Mouse (Mus musculus) embryonic facial prominence, embryonic 11.5 days (tissue): Measurements from ENCODE around the gene Casd1. TPM values are rescaled to one million over a fixed set of nuclear protein-coding genes. Genes with fewer than 3 reads are reported as not detected.

Experiments used
- ATAC-seq: fragments of 200-750 bp; cut with Nextera tagmentation; replicated peaks from 2 replicates; pipeline ENCODE4 v1.8.0; 2017; ENCODE audit warnings: low read depth; ENCODE audit not compliant: insufficient number of reproducible peaks, low FRiP score, low TSS enrichment
- DNase-seq: peaks from one replicate; pipeline ENCODE4 v3.0.0-alpha.2; 2015; ENCODE audit warnings: low spot score
- H3K27ac ChIP-seq: fragments of 300-500 bp; sonication (generic); replicated peaks from 2 replicates; pipeline ENCODE4 v1.5.1; 2014; ENCODE audit warnings: mild to moderate bottlenecking, low read depth, low read length, control low read depth
- H3K27me3 ChIP-seq: fragments of 300-500 bp; sonication (generic); 2 replicates; pipeline ENCODE4 v1.6.1; 2014; ENCODE audit warnings: mild to moderate bottlenecking, low read length, moderate library complexity, mixed read lengths; ENCODE audit not compliant: control insufficient read depth, insufficient read depth
- H3K36me3 ChIP-seq: fragments of 300-500 bp; sonication (generic); replicated peaks from 2 replicates; pipeline ENCODE4 v1.6.1; 2014; ENCODE audit warnings: low read depth, mild to moderate bottlenecking, low read length, moderate library complexity, mixed read lengths; ENCODE audit not compliant: control insufficient read depth, insufficient read depth
- H3K4me1 ChIP-seq: fragments of 300-500 bp; sonication (generic); 2 replicates; pipeline ENCODE4 v1.6.1; 2014; ENCODE audit warnings: low read length, mixed read lengths; ENCODE audit not compliant: control insufficient read depth, insufficient read depth
- H3K4me2 ChIP-seq: fragments of 300-500 bp; sonication (generic); 2 replicates; pipeline ENCODE4 v1.6.1; 2014; ENCODE audit warnings: low read depth, mild to moderate bottlenecking, control low read depth, low read length, moderate library complexity
- H3K4me3 ChIP-seq: fragments of 300-500 bp; sonication (generic); 2 replicates; pipeline ENCODE4 v1.5.1; 2014; ENCODE audit warnings: low read depth, low read length, control low read depth
- H3K9ac ChIP-seq: fragments of 300-500 bp; sonication (generic); replicated peaks from 2 replicates; pipeline ENCODE4 v1.6.1; 2014; ENCODE audit warnings: mild to moderate bottlenecking, control low read depth, low read length
- H3K9me3 ChIP-seq: fragments of 300-500 bp; sonication (generic); replicated peaks from 2 replicates; pipeline ENCODE4 v1.6.1; 2016; ENCODE audit warnings: mild to moderate bottlenecking, low read length, inconsistent platforms, mixed read lengths; ENCODE audit not compliant: control insufficient read depth
- WGBS: fragments of 180-500 bp; shearing (Covaris S2); extraction: QIAGEN DNeasy Blood & Tissue Kit; methylation state at CpG from one replicate; pipeline ENCODE4 v1.1.7; 2014; 5-methylcytosine and 5-hydroxymethylcytosine counted together
- polyA plus RNA-seq: library from polyadenylated mRNA; unstranded; fragments of >200 nt; fragmentation: Nextera tagmentation; extraction: Ambion mirVana; gene quantifications from 2 replicates; pipeline ENCODE4 v1.2.1, GENCODE M21; 2014

Casd1 gene
- polyA plus RNA-seq = 57.7 and 61.6 TPM in 2 replicates

DNA sequence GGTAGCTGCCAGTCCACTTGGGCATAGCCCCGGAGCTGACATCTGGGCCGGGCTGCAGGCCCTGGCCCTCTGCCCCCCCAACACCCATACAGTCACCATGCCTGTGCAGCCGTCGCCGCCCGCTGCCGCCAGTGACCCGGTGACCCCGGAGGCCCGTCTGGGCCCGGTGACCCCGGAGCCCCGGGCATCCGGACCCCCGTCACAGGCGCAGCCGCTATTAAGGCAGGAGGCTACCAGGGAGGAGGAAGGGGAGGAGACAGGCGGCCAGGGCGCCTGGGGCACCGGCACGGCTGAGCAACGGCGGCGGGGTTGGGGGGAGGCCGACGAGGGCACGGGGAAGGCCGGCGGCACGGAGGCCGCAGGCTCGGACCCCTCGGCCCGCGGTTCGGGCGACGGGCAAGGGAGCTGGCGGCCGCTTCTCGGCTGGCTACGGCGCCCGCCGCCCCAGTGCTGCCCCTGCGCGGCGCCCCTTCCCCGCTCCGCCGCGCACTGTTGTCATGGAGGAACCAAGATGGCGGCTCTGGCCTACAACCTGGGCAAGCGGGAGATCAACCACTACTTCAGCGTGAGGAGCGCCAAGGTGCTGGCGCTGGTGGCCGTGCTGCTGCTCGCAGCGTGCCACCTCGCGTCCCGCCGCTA lies at the start of gene Casd1:
Gene Casd1, plus strand, starts transcription at position 182 of the 639 bp plus-strand sequence.
- H3K36me3 ChIP-seq = no peaks in the 10 kb centered on the region
- peak within 1 kb of the TSS; percentile 96 for H3K4me2 ChIP-seq
- peak within 1 kb of the TSS; percentile 96 for H3K27ac ChIP-seq
- peak; percentile 79 for ATAC-seq
- WGBS = under 1% methylated on average over 55 of the region's 64 CpGs
- peak within 1 kb of the TSS; percentile 75 for H3K4me3 ChIP-seq
- peak; percentile 77 for DNase-seq
- no peaks in the 10 kb centered on the region for H3K9me3 ChIP-seq
- H3K4me1 ChIP-seq = no peaks in the 10 kb centered on the region
- H3K27me3 ChIP-seq = no peaks in the 10 kb centered on the region
- peak within 1 kb of the TSS; percentile 98 for H3K9ac ChIP-seq

DNA sequence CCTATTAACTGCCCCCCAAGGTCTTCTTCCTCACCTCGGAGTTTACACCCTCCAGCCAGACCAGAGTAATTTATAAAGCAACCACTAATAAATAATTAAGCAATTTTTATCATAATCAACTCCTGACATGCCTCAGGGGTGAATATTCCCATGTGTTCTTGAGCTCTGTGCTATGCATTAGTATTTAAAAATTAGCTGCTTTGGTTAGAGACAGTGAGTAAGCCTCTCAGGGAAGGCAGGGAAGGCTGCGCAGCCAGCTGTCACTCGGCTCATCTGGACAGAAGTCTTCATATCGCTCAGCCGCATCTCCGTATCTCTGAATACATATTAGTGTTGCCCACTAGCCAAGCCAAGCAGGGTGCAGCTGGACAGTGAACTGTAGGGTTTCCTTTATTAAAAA lies 45.3 kb upstream of the Casd1 start:
- Histone ChIP-seq H3K27me3 (no peaks in the 10 kb centered on the region), H3K4me3 (no peak overlapping the region), H3K4me2 (no peak overlapping the region), H3K27ac (no peak overlapping the region), H3K9ac (no peak overlapping the region), H3K4me1 (no peaks in the 10 kb centered on the region), H3K36me3 (no peaks in the 10 kb centered on the region), H3K9me3 (no peaks in the 10 kb centered on the region)
- no peak for DNase-seq
- 56% methylated on average over 6 of the region's 6 CpGs for WGBS
- ATAC-seq = no peak

DNA sequence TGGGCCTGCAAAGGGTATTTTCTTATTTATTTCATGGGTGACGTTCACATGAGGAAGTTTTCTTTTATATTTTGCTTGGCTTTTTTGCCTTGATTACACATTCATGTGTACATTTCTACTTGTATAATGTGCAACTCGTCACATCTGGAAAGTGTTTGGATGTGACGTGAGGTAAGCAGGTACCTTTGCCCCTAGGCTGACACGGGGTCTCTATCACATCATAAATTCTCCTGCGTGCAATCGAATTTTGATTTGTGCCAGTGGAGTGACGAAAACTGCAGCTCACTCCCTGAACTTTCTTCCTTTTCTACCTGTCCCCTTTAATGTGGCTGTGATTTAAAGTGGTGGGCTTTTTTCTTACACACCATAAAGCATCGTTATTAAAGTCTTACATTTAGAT lies 43.6 kb upstream of the Casd1 start:
- no peak overlapping the region; the same call in 1 of the 2 replicates for H3K27ac ChIP-seq
- WGBS = 39% methylated on average over 8 of the region's 8 CpGs
- H3K4me2 ChIP-seq = no peak overlapping the region

GRCm38 (mm10) chr6:4557678-4558077 lies 43.0 kb upstream of the Casd1 start:
- Histone ChIP-seq H3K4me2 (no peak overlapping the region), H3K4me1 (peaks cover 3% of the 10 kb centered on the region; the same call in 1 of the 2 replicates)
- 7% methylated on average over 7 of the region's 7 CpGs for WGBS

More for the DNA sequence above, 43.6 kb upstream of the Casd1 start:
- ATAC-seq = no peak
- Histone ChIP-seq H3K36me3 (no peaks in the 10 kb centered on the region; the same call in 1 of the 2 replicates), H3K9me3 (no peaks in the 10 kb centered on the region), H3K9ac (no peak overlapping the region), H3K27me3 (no peaks in the 10 kb centered on the region), H3K4me3 (no peak overlapping the region), H3K4me1 (peaks cover 3% of the 10 kb centered on the region; the same call in 1 of the 2 replicates)
- DNase-seq = no peak

GRCm38 (mm10) chr6:4561156-4561555 lies 39.5 kb upstream of the Casd1 start:
- no peak overlapping the region for H3K9ac ChIP-seq

More at GRCm38 (mm10) chr6:4557678-4558077, 43.0 kb upstream of the Casd1 start:
- H3K27me3 ChIP-seq = no peaks in the 10 kb centered on the region
- H3K9ac ChIP-seq = no peak overlapping the region
- no peaks in the 10 kb centered on the region for H3K9me3 ChIP-seq
- ATAC-seq (peak; percentile 67), DNase-seq (peak; percentile 81)
- no peak overlapping the region; the same call in 1 of the 2 replicates for H3K27ac ChIP-seq
- no peak overlapping the region for H3K4me3 ChIP-seq
- H3K36me3 ChIP-seq = no peaks in the 10 kb centered on the region; the same call in 1 of the 2 replicates

GRCm38 (mm10) chr6:4561621-4562020 lies 39.0 kb upstream of the Casd1 start:
- Histone ChIP-seq H3K27ac (peak overlapping the region; percentile 59), H3K27me3 (no peaks in the 10 kb centered on the region), H3K4me1 (peaks cover 3% of the 10 kb centered on the region; the same call in 1 of the 2 replicates), H3K4me2 (no peak overlapping the region), H3K4me3 (no peak overlapping the region), H3K36me3 (no peaks in the 10 kb centered on the region; the same call in 1 of the 2 replicates), H3K9me3 (no peaks in the 10 kb centered on the region), H3K9ac (no peak overlapping the region)
- DNase-seq (peak; percentile 78), ATAC-seq (peak; percentile 35; the same call in 1 of the 2 replicates)

More at GRCm38 (mm10) chr6:4561156-4561555, 39.5 kb upstream of the Casd1 start:
- no peaks in the 10 kb centered on the region; the same call in 1 of the 2 replicates for H3K36me3 ChIP-seq
- no peaks in the 10 kb centered on the region for H3K27me3 ChIP-seq
- no peaks in the 10 kb centered on the region for H3K9me3 ChIP-seq
- H3K27ac ChIP-seq = peak overlapping the region; percentile 59
- WGBS = 9% methylated on average over 11 of the region's 11 CpGs
- peaks cover 3% of the 10 kb centered on the region; the same call in 1 of the 2 replicates for H3K4me1 ChIP-seq
- no peak for ATAC-seq
- H3K4me2 ChIP-seq = no peak overlapping the region
- H3K4me3 ChIP-seq = no peak overlapping the region
- DNase-seq = peak; percentile 80

DNA sequence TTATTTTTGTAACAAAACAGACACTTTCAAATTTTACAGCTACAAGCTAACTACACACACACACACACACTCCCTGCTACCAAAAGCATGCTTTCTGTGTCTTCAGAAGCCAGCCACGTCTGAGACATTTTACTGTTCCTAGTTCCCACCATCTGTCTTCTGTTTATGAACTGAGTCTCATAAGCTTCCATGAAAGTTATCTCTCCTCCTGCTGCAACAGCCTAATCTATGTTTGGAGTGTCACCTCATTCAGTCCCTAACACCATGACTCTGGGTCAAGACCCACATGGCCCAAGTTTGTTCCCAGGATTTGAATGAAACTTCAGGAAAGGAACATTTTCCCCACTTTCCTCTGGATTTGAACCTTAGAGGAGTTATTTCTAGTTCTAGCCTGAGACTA lies 38.2 kb upstream of the Casd1 start:
- H3K4me1 ChIP-seq = peaks cover 3% of the 10 kb centered on the region; the same call in 1 of the 2 replicates
- ATAC-seq (no peak), DNase-seq (no peak)
- 22% methylated on average over 1 of the region's 1 CpGs for WGBS
- H3K36me3 ChIP-seq = no peaks in the 10 kb centered on the region; the same call in 1 of the 2 replicates
- no peaks in the 10 kb centered on the region for H3K27me3 ChIP-seq
- H3K4me3 ChIP-seq = no peak overlapping the region
- no peak overlapping the region for H3K4me2 ChIP-seq
- H3K9ac ChIP-seq = no peak overlapping the region
- H3K27ac ChIP-seq = 0 out of 2 replicates have a peak overlapping the region, but pooled peaks have one; percentile 22
- H3K9me3 ChIP-seq = no peaks in the 10 kb centered on the region

GRCm38 (mm10) chr6:4563477-4563876 lies 37.2 kb upstream of the Casd1 start:
- Histone ChIP-seq H3K27ac (no peak overlapping the region), H3K36me3 (no peaks in the 10 kb centered on the region; the same call in 1 of the 2 replicates), H3K9me3 (no peaks in the 10 kb centered on the region), H3K27me3 (no peaks in the 10 kb centered on the region), H3K4me1 (peaks cover 3% of the 10 kb centered on the region; the same call in 1 of the 2 replicates), H3K9ac (no peak overlapping the region), H3K4me3 (no peak overlapping the region), H3K4me2 (no peak overlapping the region)
- peak; percentile 75 for DNase-seq
- ATAC-seq = no peak
- WGBS = 44% methylated on average over 5 of the region's 5 CpGs
